Mouse (Mus musculus) megakaryocyte, embryonic 14.5 days (primary cell): Measurements from ENCODE around the gene Fgfr2. TPM values are rescaled to one million over a fixed set of nuclear protein-coding genes. Genes with fewer than 3 reads are reported as not detected.

Experiments used
- H3K27me3 ChIP-seq: replicated peaks from 2 replicates; pipeline ENCODE3; 2012; ENCODE audit warnings: inconsistent platforms
- H3K36me3 ChIP-seq: replicated peaks from 2 replicates; pipeline ENCODE3; 2012; ENCODE audit warnings: low read length, inconsistent platforms, mixed read lengths
- H3K4me1 ChIP-seq: 2 replicates; pipeline ENCODE4 v1.6.1; 2012; ENCODE audit warnings: inconsistent platforms
- H3K4me3 ChIP-seq: replicated peaks from 2 replicates; pipeline ENCODE3; 2012; ENCODE audit warnings: moderate library complexity, mild to moderate bottlenecking, inconsistent platforms
- H3K9me3 ChIP-seq: 2 replicates; pipeline ENCODE4 v1.6.1; 2012; ENCODE audit warnings: inconsistent platforms
- FLI1 ChIP-seq: IDR thresholded peaks from 2 replicates; pipeline ENCODE4 v1.6.1; 2012; ENCODE audit warnings: low read length, inconsistent platforms, mixed read lengths
- GATA1 ChIP-seq: IDR thresholded peaks from 3 replicates; pipeline ENCODE4 v1.6.1; 2012; ENCODE audit warnings: mixed read lengths, low read length, inconsistent platforms, borderline replicate concordance
- polyA plus RNA-seq: library from polyadenylated mRNA; stranded (reverse); fragments of >175 nt; gene quantifications from 2 replicates; pipeline ENCODE4 v1.2.3, GENCODE M21; 2012; ENCODE audit warnings: low replicate concordance; ENCODE audit not compliant: insufficient read depth

The Fgfr2 gene
- polyA plus RNA-seq, 1 experiment: 0.45 TPM

DNA sequence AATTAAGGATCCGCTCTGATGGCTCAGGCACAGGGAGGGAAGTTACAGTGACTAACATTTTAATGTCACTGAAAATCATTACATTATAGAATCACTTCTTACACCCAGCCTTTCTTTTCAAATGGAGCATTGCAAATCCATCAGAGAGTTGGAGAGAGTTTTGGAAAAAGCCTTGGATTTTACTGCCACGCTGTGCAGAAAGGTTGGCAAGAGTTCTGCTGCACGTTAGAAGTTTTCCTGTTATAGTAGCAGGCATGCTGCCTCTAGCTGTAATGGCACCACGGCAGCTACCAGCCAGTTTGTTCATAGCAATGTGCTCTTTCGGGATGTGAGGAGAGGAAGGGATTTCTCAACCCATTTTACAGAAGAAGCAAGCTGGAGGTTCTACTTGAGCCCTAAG is 948.4 kb downstream of the Fgfr2 start:
- Histone ChIP-seq H3K27me3 (no peaks in the 10 kb centered on the region), H3K9me3 (peaks cover 39% of the 10 kb centered on the region), H3K4me3 (no peak overlapping the region), H3K36me3 (no peaks in the 10 kb centered on the region), H3K4me1 (no peaks in the 10 kb centered on the region)
- no peak for TF ChIP-seq GATA1
- no peak for TF ChIP-seq FLI1

DNA sequence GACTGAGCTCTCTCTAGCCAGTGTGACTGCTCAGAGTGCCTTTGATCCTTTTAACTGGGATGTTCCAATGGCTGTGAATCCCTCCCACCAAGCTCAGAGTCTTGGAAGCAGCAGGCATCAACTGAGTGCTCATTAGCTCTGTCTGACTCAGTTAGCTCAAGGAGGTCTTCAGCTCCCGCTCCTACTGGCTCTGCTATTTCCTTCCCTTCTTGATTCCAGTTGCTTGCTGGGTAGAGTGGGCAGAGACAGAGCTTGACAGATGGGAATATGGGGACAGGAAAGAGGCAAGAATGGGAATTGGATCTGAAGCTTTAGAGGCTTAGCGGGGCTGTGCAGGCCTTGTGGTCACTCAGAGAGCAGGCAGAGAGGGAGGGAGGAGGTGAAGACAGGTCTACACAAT is 948.9 kb downstream of the Fgfr2 start:
- Histone ChIP-seq H3K36me3 (no peaks in the 10 kb centered on the region), H3K27me3 (no peaks in the 10 kb centered on the region), H3K9me3 (peaks cover 39% of the 10 kb centered on the region), H3K4me3 (no peak overlapping the region), H3K4me1 (no peaks in the 10 kb centered on the region)
- TF ChIP-seq GATA1 (no peak), FLI1 (no peak)

DNA sequence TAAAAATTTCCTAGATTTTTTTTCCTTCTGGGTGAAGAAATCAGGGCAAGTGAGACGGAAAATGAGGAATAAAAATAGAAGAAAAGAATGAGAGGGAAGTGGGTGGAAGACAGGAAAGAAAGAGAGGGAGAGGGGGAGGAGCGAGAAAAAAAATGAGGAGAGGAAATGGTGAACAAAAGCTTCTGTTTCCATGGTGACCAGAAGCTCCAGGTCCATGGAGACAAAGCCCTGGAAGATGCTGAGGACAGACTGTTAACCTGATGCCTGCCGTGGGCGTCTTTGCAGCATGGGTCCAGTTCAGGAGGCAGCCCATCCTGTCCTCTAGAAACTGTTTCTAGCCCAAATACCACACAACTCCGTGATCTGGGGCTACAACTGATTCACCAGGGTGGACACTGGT is 950.9 kb downstream of the Fgfr2 start:
- Histone ChIP-seq H3K9me3 (peaks cover 39% of the 10 kb centered on the region), H3K27me3 (no peaks in the 10 kb centered on the region), H3K4me3 (no peak overlapping the region), H3K36me3 (no peaks in the 10 kb centered on the region), H3K4me1 (no peaks in the 10 kb centered on the region)
- TF ChIP-seq FLI1 (no peak), GATA1 (no peak)

DNA sequence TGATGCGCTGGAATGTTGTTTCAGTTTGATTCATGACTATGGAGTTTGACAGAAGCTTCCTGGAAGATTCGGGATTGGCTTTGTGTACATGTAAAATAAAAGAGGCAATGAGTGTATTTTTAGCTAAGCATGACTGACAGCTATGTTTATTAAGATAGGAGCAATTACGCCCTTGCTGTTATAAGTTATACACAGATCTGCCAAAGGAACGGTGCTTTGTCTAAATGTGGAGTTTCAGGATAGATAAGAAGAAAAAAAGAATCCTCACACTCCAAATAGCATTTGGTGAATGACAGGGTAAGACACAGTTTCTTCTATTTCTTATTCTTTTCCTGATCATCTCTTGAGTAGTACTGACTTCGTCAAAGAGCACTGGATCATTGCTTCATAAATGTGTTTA is 951.4 kb downstream of the Fgfr2 start:
- no peaks in the 10 kb centered on the region for H3K27me3 ChIP-seq
- H3K4me3 ChIP-seq: no peak overlapping the region
- TF ChIP-seq FLI1 (no peak), GATA1 (no peak)
- H3K4me1 ChIP-seq: no peaks in the 10 kb centered on the region
- peaks cover 39% of the 10 kb centered on the region for H3K9me3 ChIP-seq
- no peaks in the 10 kb centered on the region for H3K36me3 ChIP-seq

DNA sequence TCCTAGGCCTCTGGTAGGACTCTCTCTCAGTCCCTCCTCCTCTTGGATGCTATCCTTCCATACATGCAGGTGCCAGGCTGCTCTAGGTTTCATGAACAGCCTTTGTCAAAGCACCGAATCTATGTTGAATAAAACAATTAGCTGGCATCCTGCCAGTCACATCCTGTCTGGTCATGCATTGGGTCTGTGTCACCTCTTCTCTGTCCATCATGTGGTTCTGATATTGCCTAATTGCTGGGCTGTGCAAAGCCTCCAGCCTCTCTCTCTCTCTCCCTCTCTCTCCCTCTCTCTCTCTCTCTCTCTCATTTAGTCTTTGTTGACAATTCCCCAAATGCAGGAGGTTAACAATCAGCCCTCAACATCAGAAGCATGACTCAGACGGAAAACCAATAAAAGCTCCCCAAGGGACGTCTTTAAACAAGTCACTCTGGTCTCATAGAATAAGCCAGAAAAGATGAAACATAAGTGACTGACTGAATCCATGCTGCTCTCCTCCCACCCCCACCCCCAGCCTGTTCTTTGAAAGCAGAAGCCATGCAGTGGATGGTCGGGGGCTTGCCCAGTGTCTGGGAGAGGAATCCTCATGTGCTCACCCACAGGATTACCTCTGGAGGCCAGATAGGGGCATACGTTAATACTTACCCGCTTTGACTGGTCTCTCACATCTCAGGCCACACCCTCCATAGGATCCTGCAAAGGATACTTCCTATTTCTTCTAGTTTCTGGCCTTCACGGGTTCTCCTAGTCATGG is 953.6 kb downstream of the Fgfr2 start:
- Histone ChIP-seq H3K27me3 (no peaks in the 10 kb centered on the region), H3K9me3 (peaks cover 39% of the 10 kb centered on the region), H3K36me3 (no peaks in the 10 kb centered on the region), H3K4me3 (no peak overlapping the region), H3K4me1 (no peaks in the 10 kb centered on the region)
- TF ChIP-seq FLI1 (no peak), GATA1 (no peak)

DNA sequence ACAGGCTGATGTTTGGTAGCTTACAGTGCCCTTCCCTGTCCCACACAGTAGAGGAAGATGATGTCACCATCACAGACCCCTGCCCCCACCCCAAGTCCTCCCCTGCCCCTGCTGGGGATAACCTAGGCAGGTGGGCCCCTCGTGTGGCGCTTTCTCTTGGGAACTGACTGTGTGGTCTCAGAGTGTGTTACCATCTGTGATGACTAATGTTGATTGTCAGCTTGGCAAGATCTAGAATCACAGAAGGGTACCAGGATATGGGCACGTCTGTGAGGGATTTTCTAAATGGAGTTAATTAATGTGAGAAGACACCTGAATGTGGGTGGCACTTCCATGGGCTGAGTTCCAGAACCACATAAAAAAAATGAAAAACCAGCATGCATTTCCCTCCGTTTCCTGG is 955.9 kb downstream of the Fgfr2 start:
- Histone ChIP-seq H3K36me3 (no peaks in the 10 kb centered on the region), H3K9me3 (peaks cover 15% of the 10 kb centered on the region), H3K4me1 (no peaks in the 10 kb centered on the region), H3K4me3 (no peak overlapping the region), H3K27me3 (no peaks in the 10 kb centered on the region)
- TF ChIP-seq FLI1 (no peak), GATA1 (no peak)

DNA sequence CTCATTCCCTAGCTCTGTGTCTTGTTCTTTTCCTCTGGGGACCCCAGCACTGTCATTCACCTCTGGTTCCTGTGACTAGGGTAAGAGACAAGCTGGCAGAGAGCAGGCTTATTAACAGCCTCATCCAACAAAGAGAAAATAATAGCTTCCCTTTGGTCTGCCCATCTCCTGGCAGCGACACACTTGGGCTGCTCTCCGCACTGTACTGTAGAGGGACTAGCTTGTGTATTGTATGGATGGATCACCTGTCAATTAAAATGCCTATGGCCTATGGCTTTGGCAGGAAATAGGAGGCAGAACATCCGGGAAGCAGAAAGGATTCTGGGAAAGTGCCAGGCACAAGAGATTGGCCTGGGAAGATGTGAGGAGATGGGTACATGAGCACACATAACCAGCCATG is 960.9 kb downstream of the Fgfr2 start:
- Histone ChIP-seq H3K27me3 (no peaks in the 10 kb centered on the region), H3K36me3 (no peaks in the 10 kb centered on the region), H3K4me1 (no peaks in the 10 kb centered on the region), H3K4me3 (no peak overlapping the region), H3K9me3 (no peaks in the 10 kb centered on the region)
- TF ChIP-seq GATA1 (no peak), FLI1 (no peak)

DNA sequence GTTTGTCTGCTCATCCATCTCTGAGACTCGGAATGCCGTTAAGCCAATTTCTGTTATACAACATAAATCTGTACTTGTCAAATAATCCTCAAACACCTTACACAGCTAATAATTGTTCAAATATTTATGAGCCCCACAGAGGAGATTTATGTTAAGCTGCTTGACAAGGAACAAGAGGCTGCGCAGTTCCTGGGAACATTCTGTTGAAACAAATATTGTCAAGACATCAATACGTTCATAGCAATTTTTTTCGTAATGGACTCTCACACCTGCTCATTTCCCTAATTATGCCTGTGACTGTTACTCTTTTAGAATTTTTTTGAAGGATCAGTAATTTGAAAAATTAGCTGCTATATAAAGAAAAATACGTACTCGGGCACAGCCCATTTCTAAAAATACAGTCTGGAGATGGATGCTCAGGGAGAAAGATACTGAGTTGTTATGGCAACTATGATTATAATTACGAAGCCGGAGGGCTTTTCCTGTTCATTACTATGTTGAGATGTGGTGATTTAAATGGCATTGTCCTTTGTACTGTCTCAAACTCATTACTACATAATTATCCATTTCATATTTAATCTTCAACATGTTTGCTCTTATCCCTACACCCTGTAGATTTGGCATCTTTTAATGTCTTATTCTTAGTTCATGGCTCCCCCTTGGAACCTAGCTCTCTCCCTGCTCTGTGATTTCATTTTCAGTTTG is 964.7 kb downstream of the Fgfr2 start:
- H3K36me3 ChIP-seq: no peaks in the 10 kb centered on the region
- H3K4me1 ChIP-seq: no peaks in the 10 kb centered on the region
- no peak overlapping the region for H3K4me3 ChIP-seq
- no peaks in the 10 kb centered on the region for H3K9me3 ChIP-seq
- TF ChIP-seq FLI1 (no peak), GATA1 (no peak)
- H3K27me3 ChIP-seq: peaks cover 26% of the 10 kb centered on the region

DNA sequence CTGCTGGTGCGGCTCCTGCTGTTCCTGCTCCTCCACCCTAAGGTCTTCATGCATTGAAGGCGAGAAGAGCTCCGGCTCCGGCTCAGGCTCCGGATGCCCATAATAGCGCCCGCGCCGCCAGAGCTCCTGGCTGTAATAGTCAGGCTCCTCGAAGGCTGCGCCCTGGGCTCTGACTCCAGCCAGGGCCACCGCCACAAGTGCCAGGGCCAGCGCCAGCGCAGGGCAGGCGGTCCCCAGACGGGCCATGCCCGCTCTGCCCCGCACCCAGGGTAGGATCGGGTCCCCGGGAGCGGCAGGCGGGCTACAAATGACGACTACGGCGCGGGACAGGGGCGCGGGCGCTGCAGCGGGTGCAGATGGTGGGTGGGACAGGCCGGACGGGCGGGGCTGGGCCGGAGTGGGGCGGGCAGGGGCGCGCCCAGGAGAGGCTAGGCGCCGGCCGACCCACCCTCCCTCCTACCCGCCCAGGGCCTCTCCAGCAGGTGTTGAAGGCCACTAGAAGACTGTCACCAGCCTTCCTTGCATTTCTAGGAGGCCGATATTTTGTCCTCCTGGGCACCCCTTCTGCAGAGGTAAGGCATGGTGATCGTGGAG is 968.7 kb downstream of the Fgfr2 start, which contains the start of gene Cpxm2:
Cpxm2 (minus strand) TSS at position 372 of the 594 bp plus-strand sequence.
- no peaks in the 10 kb centered on the region for H3K4me1 ChIP-seq
- H3K27me3 ChIP-seq: peaks cover 31% of the 10 kb centered on the region
- no peaks in the 10 kb centered on the region for H3K9me3 ChIP-seq
- H3K4me3 ChIP-seq: no peak within 1 kb of the TSS
- no peaks in the 10 kb centered on the region for H3K36me3 ChIP-seq
- no peak for TF ChIP-seq GATA1
- no peak for TF ChIP-seq FLI1

DNA sequence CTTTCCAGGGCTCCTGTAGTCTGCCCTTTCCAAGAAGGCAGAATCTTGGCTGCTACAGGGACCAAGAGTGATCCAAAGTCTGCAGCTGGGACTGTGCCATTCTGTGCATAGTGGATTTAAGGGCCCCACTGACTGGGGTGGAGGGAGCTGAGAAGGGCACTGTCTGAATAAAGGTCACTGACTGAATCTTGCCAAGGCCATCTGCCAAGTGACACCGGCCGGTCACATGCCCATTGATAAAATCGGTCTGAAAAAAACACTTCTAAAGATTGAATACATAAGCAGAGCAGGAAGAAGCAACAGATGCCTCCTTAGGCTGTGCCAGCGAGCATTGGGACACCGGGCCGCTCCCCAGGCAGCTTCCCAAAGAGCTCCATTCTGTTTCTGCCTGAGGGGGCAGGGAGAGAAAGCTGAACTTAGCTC is 969.4 kb downstream of the Fgfr2 start:
- H3K27me3 ChIP-seq: peaks cover 31% of the 10 kb centered on the region
- TF ChIP-seq FLI1 (no peak), GATA1 (no peak)
- H3K9me3 ChIP-seq: no peaks in the 10 kb centered on the region
- no peaks in the 10 kb centered on the region for H3K36me3 ChIP-seq
- no peak overlapping the region for H3K4me3 ChIP-seq
- H3K4me1 ChIP-seq: no peaks in the 10 kb centered on the region
